Mouse (Mus musculus) cortical plate, adult 2 months (tissue): ENCODE data around the gene Cdk7.

Experiments
- CTCF ChIP-seq: fragments of 200-500 bp; IDR thresholded peaks from 2 replicates; pipeline ENCODE4 v1.5.1; 2011; ENCODE audit warnings: mild to moderate bottlenecking, control low read depth, low read length; ENCODE audit not compliant: insufficient read depth; ENCODE audit errors: extremely low read depth
- POLR2A ChIP-seq: fragments of 200-500 bp; IDR thresholded peaks from 2 replicates; pipeline ENCODE4 v1.6.1; 2011; ENCODE audit warnings: mild to moderate bottlenecking, low read length, control low read depth; ENCODE audit not compliant: insufficient read depth; ENCODE audit errors: extremely low read depth

- TF ChIP-seq CTCF (0 out of 2 replicates have a peak, but pooled peaks have one; percentile 11), POLR2A (no peak)
These were observed 46.4 kb downstream of the Cdk7 start for GRCm38 (mm10) chr13:100684355-100684754.
